Mouse (Mus musculus) midbrain, embryonic 12.5 days (tissue): ENCODE measurements around the gene Olfr61. TPM values are rescaled to one million over a fixed set of nuclear protein-coding genes. Genes with fewer than 3 reads are reported as not detected.
"Not testable (repeated sequence)": the region's sequence is repeated elsewhere in the genome, so short reads cannot be mapped to it uniquely, and the experiment has no call there.

Experiments
- ATAC-seq: fragments of 200-750 bp; cut with Nextera tagmentation; 2 replicates; pipeline ENCODE4 v1.8.0; 2017; ENCODE audit warnings: low read depth, moderate TSS enrichment, moderate library complexity; ENCODE audit not compliant: low FRiP score
- H3K27ac ChIP-seq: fragments of 300-500 bp; sonication (generic); replicated peaks from 2 replicates; pipeline ENCODE4 v1.5.1; 2016; ENCODE audit warnings: mild to moderate bottlenecking
- H3K27me3 ChIP-seq: fragments of 300-500 bp; sonication (generic); 2 replicates; pipeline ENCODE4 v1.6.1; 2016; ENCODE audit warnings: mild to moderate bottlenecking
- H3K36me3 ChIP-seq: fragments of 300-500 bp; sonication (generic); 2 replicates; pipeline ENCODE4 v1.6.1; 2016
- H3K4me1 ChIP-seq: fragments of 300-500 bp; sonication (generic); 2 replicates; pipeline ENCODE4 v1.6.1; 2016
- H3K4me2 ChIP-seq: fragments of 300-500 bp; sonication (generic); replicated peaks from 2 replicates; pipeline ENCODE4 v1.6.1; 2016; ENCODE audit warnings: mild to moderate bottlenecking, moderate library complexity
- H3K4me3 ChIP-seq: fragments of 300-500 bp; sonication (generic); 2 replicates; pipeline ENCODE4 v1.5.1; 2016; ENCODE audit warnings: mild to moderate bottlenecking
- H3K9ac ChIP-seq: fragments of 300-500 bp; sonication (generic); replicated peaks from 2 replicates; pipeline ENCODE4 v1.6.1; 2016; ENCODE audit warnings: mild to moderate bottlenecking, moderate library complexity
- H3K9me3 ChIP-seq: fragments of 300-500 bp; sonication (generic); 2 replicates; pipeline ENCODE4 v1.6.1; 2016; ENCODE audit warnings: mild to moderate bottlenecking
- WGBS: fragments of 180-500 bp; shearing (Covaris S2); methylation state at CpG from one replicate; pipeline ENCODE4 v1.1.7; 2016; 5-methylcytosine and 5-hydroxymethylcytosine counted together
- polyA plus RNA-seq: library from polyadenylated mRNA; unstranded; fragments of >200 nt; fragmentation: Nextera tagmentation; extraction: Ambion mirVana; gene quantifications from 2 replicates; pipeline ENCODE4 v1.2.1, GENCODE M21; 2016

The Olfr61 gene
- not detected in 2 replicates for polyA plus RNA-seq

DNA sequence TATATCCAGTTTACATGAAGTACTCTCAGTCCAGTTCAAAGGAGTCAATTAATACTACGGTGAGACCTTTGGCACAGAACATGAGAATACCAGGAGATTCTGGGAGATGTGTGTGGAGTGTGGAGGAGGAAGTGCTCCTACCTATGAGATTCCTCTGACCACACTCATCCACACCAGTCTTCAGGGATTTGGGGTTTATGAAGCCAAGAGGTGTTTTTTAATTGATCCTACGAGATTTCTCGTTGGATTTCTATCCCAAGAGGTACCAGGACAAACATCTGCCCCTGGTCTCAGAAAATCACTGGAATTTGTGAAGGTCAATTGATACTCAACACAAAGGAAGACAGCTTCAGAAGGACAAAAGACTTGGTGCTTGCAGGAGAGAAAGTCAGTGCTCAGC, at the start of gene Olfr61:
Gene Olfr61 (plus strand): TSS at position 301 of the 400 bp plus-strand sequence.
- H3K9me3 ChIP-seq, H3K4me1 ChIP-seq, H3K27me3 ChIP-seq, H3K27ac ChIP-seq, H3K4me3 ChIP-seq, ATAC-seq, H3K9ac ChIP-seq, H3K4me2 ChIP-seq, H3K36me3 ChIP-seq: not testable (repeated sequence)
- 87% methylated on average over 3 of the region's 3 CpGs for WGBS

DNA sequence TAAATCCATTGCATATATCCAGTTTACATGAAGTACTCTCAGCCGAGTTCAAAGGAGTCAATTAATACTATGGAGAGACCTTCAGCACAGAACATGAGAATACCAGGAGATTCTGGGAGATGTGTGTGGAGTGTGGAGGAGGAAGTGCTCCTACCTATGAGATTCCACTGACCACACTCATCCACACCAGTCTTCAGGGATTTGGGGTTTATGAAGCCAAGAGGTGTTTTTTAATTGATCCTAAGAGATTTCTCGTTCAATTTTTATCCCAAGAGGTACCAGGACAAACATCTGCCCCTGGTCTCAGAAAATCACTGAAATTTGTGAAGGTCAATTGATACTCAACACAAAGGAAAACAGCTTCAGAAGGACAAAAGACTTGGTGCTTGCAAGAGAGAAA, 27.8 kb upstream of the Olfr61 start, which contains the start of gene Olfr46:
Gene Olfr46 (plus strand): TSS at position 301 of the 400 bp plus-strand sequence.
- WGBS = 83% methylated on average over 2 of the region's 2 CpGs
- H3K36me3 ChIP-seq, H3K9me3 ChIP-seq: not testable (repeated sequence)

DNA sequence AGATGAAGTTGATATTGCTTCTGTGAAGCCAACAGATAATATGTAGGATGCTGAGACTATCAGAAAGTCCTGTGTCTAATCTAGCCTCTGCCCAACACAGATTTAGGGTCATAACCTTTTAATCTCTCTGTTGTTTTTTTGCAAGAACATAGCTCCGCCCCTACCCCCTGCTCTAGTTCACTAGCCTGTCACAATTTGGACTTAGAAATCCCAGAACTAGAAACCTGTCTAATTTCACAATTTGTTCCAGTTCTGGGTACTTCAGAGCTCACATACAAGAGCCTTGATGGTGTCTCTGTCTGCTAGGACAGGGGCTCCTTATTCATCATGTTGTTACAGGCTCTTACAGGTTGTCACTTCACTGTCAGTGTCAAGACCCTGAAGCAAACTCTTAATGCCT, 1.8 kb downstream of the Olfr61 start:
- Histone ChIP-seq H3K9ac (no peak overlapping the region), H3K36me3 (no peaks in the 10 kb centered on the region), H3K27me3 (no peaks in the 10 kb centered on the region), H3K4me2 (no peak overlapping the region), H3K27ac (no peak overlapping the region), H3K4me1 (no peaks in the 10 kb centered on the region), H3K4me3 (no peak overlapping the region), H3K9me3 (no peaks in the 10 kb centered on the region)
- ATAC-seq = no peak
- 63% methylated on average over 1 of the region's 1 CpGs for WGBS

More for the DNA sequence above, 27.8 kb upstream of the Olfr61 start, which contains the start of gene Olfr46:
- H3K27ac ChIP-seq, H3K4me3 ChIP-seq, H3K4me1 ChIP-seq, H3K9ac ChIP-seq, H3K27me3 ChIP-seq, H3K4me2 ChIP-seq, ATAC-seq: not testable (repeated sequence)

DNA sequence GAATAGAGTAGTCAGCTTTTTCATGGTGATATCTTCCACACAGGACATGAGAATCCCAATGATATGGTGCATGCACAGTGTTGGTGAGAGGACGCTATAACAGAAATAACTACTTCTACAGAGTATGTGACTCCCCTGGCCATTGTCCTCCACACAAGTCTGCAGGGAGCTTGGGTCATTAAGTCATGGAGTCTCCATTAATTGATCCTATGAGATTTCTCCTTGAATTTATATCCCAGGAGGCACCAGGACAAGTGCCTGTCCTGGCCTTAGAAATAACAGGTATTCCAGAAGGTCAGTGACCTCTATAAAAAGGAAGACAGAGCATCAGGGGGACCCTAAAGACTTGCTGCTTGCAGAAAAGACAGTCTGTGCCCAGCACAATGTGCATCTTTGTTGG, 17.4 kb downstream of the Olfr61 start, which contains the start of gene Olfr53:
Gene Olfr53 (plus strand): TSS at position 301 of the 400 bp plus-strand sequence.
- Histone ChIP-seq H3K9ac (no peak within 1 kb of the TSS), H3K9me3 (no peaks in the 10 kb centered on the region), H3K4me2 (no peak within 1 kb of the TSS), H3K4me1 (no peaks in the 10 kb centered on the region), H3K27ac (no peak within 1 kb of the TSS), H3K27me3 (no peaks in the 10 kb centered on the region), H3K36me3 (no peaks in the 10 kb centered on the region), H3K4me3 (no peak within 1 kb of the TSS)
- WGBS = 97% methylated on average over 1 of the region's 1 CpGs
- no peak for ATAC-seq

DNA sequence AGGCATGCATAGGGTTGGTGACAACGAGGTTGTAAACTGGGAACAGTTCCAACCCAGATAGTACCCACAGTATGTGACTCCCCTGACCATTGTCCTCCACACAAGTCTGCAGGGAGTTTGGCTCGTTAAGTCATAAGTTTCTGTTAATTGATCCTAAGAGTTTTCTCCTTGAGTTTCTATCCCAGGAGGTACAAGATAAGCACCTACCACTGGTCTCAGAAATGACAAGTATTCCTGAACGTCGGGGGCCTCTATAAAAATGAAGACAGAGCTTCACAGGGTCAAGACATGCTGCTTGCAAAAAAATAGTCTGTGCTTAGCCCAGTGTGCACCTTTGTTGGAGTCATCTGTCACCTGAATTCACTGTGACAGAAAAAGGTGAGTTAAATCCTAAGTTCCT, 30.9 kb downstream of the Olfr61 start, which contains the start of gene Olfr539:
Gene Olfr539 (plus strand): TSS at position 301 of the 400 bp plus-strand sequence.
- Histone ChIP-seq H3K4me3 (no peak within 1 kb of the TSS), H3K4me2 (no peak within 1 kb of the TSS), H3K36me3 (no peaks in the 10 kb centered on the region), H3K27me3 (no peaks in the 10 kb centered on the region), H3K4me1 (no peaks in the 10 kb centered on the region), H3K9ac (no peak within 1 kb of the TSS), H3K9me3 (no peaks in the 10 kb centered on the region), H3K27ac (no peak within 1 kb of the TSS)
- WGBS = 80% methylated on average over 4 of the region's 4 CpGs
- no peak for ATAC-seq

DNA sequence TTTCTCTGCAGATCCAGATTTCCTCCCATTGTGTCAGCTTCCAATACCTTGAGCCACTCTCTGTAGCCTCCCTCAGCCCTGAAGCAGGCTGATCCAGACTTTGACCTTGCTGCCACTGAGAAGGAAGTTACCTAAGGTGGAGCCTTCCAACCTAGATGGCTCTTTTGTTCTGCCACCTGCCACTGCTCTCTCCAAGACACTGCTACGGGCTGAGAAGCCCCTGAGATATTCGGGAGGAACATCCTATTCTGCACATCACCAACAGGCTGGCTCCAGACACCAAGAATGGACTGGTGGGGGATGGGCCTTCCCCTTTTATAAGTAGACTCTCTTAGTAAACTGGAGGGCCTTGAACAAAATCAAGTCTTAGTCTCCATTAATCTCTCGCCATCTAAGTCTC, 41.9 kb downstream of the Olfr61 start:
- H3K9ac ChIP-seq, H3K4me1 ChIP-seq, H3K4me3 ChIP-seq, H3K4me2 ChIP-seq, H3K27ac ChIP-seq, H3K36me3 ChIP-seq, ATAC-seq, H3K27me3 ChIP-seq: not testable (repeated sequence)
- WGBS = 89% methylated on average over 3 of the region's 3 CpGs
- H3K9me3 ChIP-seq = peaks cover 10% of the 10 kb centered on the region; the same call in 1 of the 2 replicates

DNA sequence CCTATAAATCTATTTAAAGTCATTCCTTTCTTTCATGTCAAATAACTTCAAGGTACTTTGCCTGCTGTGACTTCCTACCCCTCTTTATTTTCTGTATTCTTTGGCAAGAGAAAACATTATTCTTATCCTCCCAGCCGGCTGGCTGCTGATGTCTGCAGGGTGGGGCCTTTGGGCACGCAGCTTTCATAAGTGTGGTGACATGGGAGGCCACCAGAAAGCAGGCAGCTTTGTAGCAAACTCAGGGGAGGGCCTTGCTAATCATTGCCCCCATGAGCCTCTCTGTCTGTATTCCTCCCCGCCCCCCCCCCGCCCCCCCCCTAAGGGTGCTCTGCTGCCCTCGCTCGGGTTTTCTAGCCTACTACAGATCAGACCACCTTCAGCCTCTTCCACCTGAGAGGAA, 47.1 kb downstream of the Olfr61 start:
- Histone ChIP-seq H3K36me3 (no peaks in the 10 kb centered on the region), H3K4me2 (peak overlapping the region; percentile 38), H3K4me3 (no peak overlapping the region), H3K9me3 (peaks cover 15% of the 10 kb centered on the region; the same call in 1 of the 2 replicates), H3K9ac (no peak overlapping the region), H3K27ac (no peak overlapping the region), H3K4me1 (0 out of 2 replicates have a peak, but pooled peaks cover 5% of the 10 kb centered on the region), H3K27me3 (no peaks in the 10 kb centered on the region)
- peak; percentile 52; the same call in 1 of the 2 replicates for ATAC-seq
- 5% methylated on average over 4 of the region's 6 CpGs for WGBS

DNA sequence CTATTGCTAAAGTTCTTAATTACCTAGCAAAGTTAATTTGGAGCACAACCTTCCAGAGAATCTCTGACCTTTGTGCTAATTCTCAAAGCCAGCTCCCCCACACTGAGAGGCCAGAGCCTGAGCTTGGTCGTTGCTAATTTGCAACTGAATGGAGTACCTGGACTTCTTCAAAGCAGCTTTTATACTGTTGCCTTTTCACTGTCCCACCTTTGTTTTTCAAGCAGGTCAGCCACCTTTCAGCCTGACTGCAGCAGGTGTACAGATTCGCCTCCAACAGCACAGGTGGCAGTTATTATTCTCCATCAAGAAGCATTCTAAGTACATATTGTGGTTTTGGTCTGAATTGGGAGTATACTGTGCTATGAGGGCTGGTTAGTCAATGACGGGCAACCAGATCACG, 50.8 kb downstream of the Olfr61 start:
- H3K9me3 ChIP-seq, H3K4me3 ChIP-seq, H3K36me3 ChIP-seq, H3K4me2 ChIP-seq, ATAC-seq, H3K9ac ChIP-seq, H3K27me3 ChIP-seq, H3K4me1 ChIP-seq, H3K27ac ChIP-seq: not testable (repeated sequence)
- 73% methylated on average over 4 of the region's 4 CpGs for WGBS

DNA sequence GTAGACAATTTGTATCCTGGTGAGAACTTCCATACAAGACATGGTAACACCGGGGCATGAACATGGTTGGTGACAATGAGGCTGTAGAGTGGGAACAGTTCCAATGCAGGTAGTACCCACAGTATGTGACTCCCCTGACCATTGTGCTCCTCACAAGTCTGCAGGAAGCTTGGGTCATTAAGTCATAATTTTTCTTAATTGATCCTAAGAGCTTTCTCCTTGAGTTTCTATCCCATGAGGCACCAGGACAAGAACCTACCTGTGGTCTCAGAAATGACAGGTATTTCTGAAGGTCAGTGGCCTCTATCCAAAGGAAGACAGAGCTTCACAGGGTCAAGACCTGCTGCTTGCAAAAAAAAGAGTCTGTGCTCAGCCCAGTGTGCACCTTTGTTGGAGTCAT, 52.9 kb downstream of the Olfr61 start, which contains the start of gene Olfr45:
Gene Olfr45 (plus strand): TSS at position 301 of the 400 bp plus-strand sequence.
- WGBS = 93% methylated on average over 1 of the region's 1 CpGs
- Histone ChIP-seq H3K9me3 (0 out of 2 replicates have a peak, but pooled peaks cover 4% of the 10 kb centered on the region), H3K4me3 (no peak within 1 kb of the TSS), H3K9ac (no peak within 1 kb of the TSS), H3K4me2 (no peak within 1 kb of the TSS), H3K27ac (no peak within 1 kb of the TSS), H3K27me3 (no peaks in the 10 kb centered on the region), H3K4me1 (no peaks in the 10 kb centered on the region), H3K36me3 (no peaks in the 10 kb centered on the region)
- no peak for ATAC-seq

Other genes starting within 250 kb of the Olfr61 start
- not detected in 2 replicates for gene Olfr531, start 226.1 kb upstream of the Olfr61 start, polyA plus RNA-seq
- not detected in 2 replicates for gene Olfr532, start 207.3 kb upstream of the Olfr61 start, polyA plus RNA-seq
- gene Olfr533, start 165.6 kb upstream of the Olfr61 start, polyA plus RNA-seq = not detected in 2 replicates
- gene Olfr535, start 144.8 kb upstream of the Olfr61 start, polyA plus RNA-seq = not detected in 2 replicates
- not detected in 2 replicates for gene Olfr536, start 121.6 kb upstream of the Olfr61 start, polyA plus RNA-seq
- not detected in 2 replicates for gene Olfr538, start 61.1 kb upstream of the Olfr61 start, polyA plus RNA-seq
- 0.03 TPM in 1 of 2 replicates, not detected in the other for gene Olfr46, start 27.7 kb upstream of the Olfr61 start, polyA plus RNA-seq
- gene Olfr53, start 17.5 kb downstream of the Olfr61 start, polyA plus RNA-seq = not detected in 2 replicates
- gene Olfr539, start 31.0 kb downstream of the Olfr61 start, polyA plus RNA-seq = not detected in 2 replicates
- not detected in 2 replicates for gene Olfr45, start 53.0 kb downstream of the Olfr61 start, polyA plus RNA-seq
- gene Olfr541, start 68.3 kb downstream of the Olfr61 start, polyA plus RNA-seq = not detected in 2 replicates
- gene Cyp2e1, start 134.8 kb downstream of the Olfr61 start, polyA plus RNA-seq = not detected in 2 replicates
- gene Syce1, start 158.9 kb downstream of the Olfr61 start, polyA plus RNA-seq = 0.15 and 0.41 TPM in 2 replicates
- gene Zfp941, start 193.2 kb downstream of the Olfr61 start, polyA plus RNA-seq = 8.5 and 10.1 TPM in 2 replicates
- gene Urah, start 206.0 kb downstream of the Olfr61 start, polyA plus RNA-seq = 0.29 TPM in 1 of 2 replicates, not detected in the other
- not detected in 2 replicates for gene Scgb1c1, start 216.6 kb downstream of the Olfr61 start, polyA plus RNA-seq
- gene Odf3, start 218.8 kb downstream of the Olfr61 start, polyA plus RNA-seq = not detected in 2 replicates
- 0.20 TPM in 1 of 2 replicates, not detected in the other for gene Gm45785, start 227.4 kb downstream of the Olfr61 start, polyA plus RNA-seq
- 69.2 and 78.3 TPM in 2 replicates for gene Ric8a, start 228.0 kb downstream of the Olfr61 start, polyA plus RNA-seq
- 30.9 and 33.2 TPM in 2 replicates for gene Bet1l, start 228.6 kb downstream of the Olfr61 start, polyA plus RNA-seq